Mouse (Mus musculus) neural tube, embryonic 11.5 days (tissue): ENCODE data around the gene Osbpl6. TPM values are rescaled to one million over a fixed set of nuclear protein-coding genes. Genes with fewer than 3 reads are reported as not detected.

Source experiments
- ATAC-seq: fragments of 200-750 bp; cut with Nextera tagmentation; 2 replicates; pipeline ENCODE4 v1.8.0; 2017; ENCODE audit warnings: moderate number of reproducible peaks, mild to moderate bottlenecking, moderate TSS enrichment, moderate library complexity; ENCODE audit not compliant: insufficient read depth, low FRiP score, low TSS enrichment
- DNase-seq: peaks from one replicate; pipeline ENCODE4 v3.0.0-alpha.2; 2015; ENCODE audit warnings: low spot score
- H3K27ac ChIP-seq: fragments of 300-500 bp; sonication (generic); 2 replicates; pipeline ENCODE4 v1.5.1; 2014; ENCODE audit warnings: low read depth, mild to moderate bottlenecking, low read length
- H3K27me3 ChIP-seq: fragments of 300-500 bp; sonication (generic); 2 replicates; pipeline ENCODE4 v1.6.1; 2014; ENCODE audit warnings: mild to moderate bottlenecking, low read length, mixed read lengths; ENCODE audit not compliant: control insufficient read depth, insufficient read depth
- H3K36me3 ChIP-seq: fragments of 300-500 bp; sonication (generic); 2 replicates; pipeline ENCODE4 v1.6.1; 2014; ENCODE audit warnings: mild to moderate bottlenecking, low read length, moderate library complexity, mixed read lengths; ENCODE audit not compliant: control insufficient read depth, insufficient read depth
- H3K4me1 ChIP-seq: fragments of 300-500 bp; sonication (generic); 2 replicates; pipeline ENCODE4 v1.6.1; 2014; ENCODE audit warnings: low read length, mixed read lengths; ENCODE audit not compliant: control insufficient read depth, insufficient read depth
- H3K4me2 ChIP-seq: fragments of 300-500 bp; sonication (generic); 2 replicates; pipeline ENCODE4 v1.6.1; 2014; ENCODE audit warnings: low read depth, mild to moderate bottlenecking, moderate library complexity
- H3K4me3 ChIP-seq: fragments of 300-500 bp; sonication (generic); 2 replicates; pipeline ENCODE4 v1.5.1; 2014; ENCODE audit warnings: low read depth, low read length
- H3K9ac ChIP-seq: fragments of 300-500 bp; sonication (generic); 2 replicates; pipeline ENCODE4 v1.6.1; 2014; ENCODE audit warnings: mild to moderate bottlenecking, low read length
- H3K9me3 ChIP-seq: fragments of 300-500 bp; sonication (generic); 2 replicates; pipeline ENCODE4 v1.6.1; 2016; ENCODE audit warnings: low read length; ENCODE audit not compliant: control insufficient read depth
- WGBS: fragments of 180-500 bp; shearing (Covaris S2); extraction: QIAGEN DNeasy Blood & Tissue Kit; methylation state at CpG from one replicate; pipeline ENCODE4 v1.1.7; 2014; 5-methylcytosine and 5-hydroxymethylcytosine counted together
- polyA plus RNA-seq: library from polyadenylated mRNA; unstranded; fragments of >200 nt; fragmentation: Nextera tagmentation; extraction: Ambion mirVana; gene quantifications from 2 replicates; pipeline ENCODE4 v1.2.1, GENCODE M21; 2014

Osbpl6 gene
- polyA plus RNA-seq, 1 experiment from 2014 or later: 20.3 TPM

- no peak for ATAC-seq
- 78% methylated on average over 7 of the region's 7 CpGs for WGBS
- no peaks in the 10 kb centered on the region for H3K27me3 ChIP-seq
Measured at GRCm38 (mm10) chr2:76434224-76434623, 27.9 kb downstream of the Osbpl6 start.

GRCm38 (mm10) chr2:76435667-76436239 lies 29.4 kb downstream of the Osbpl6 start:
- Histone ChIP-seq H3K4me2 (no peak overlapping the region), H3K36me3 (no peaks in the 10 kb centered on the region), H3K27me3 (no peaks in the 10 kb centered on the region), H3K4me1 (0 out of 2 replicates have a peak, but pooled peaks cover 2% of the 10 kb centered on the region), H3K4me3 (no peak overlapping the region), H3K9me3 (no peaks in the 10 kb centered on the region), H3K27ac (no peak overlapping the region), H3K9ac (no peak overlapping the region)
- 78% methylated on average over 7 of the region's 7 CpGs for WGBS
- no peak for ATAC-seq
- no peak for DNase-seq

More at GRCm38 (mm10) chr2:76434224-76434623, 27.9 kb downstream of the Osbpl6 start:
- H3K4me3 ChIP-seq: no peak overlapping the region
- 0 out of 2 replicates have a peak, but pooled peaks cover 2% of the 10 kb centered on the region for H3K4me1 ChIP-seq
- H3K4me2 ChIP-seq: no peak overlapping the region
- H3K9me3 ChIP-seq: no peaks in the 10 kb centered on the region
- H3K36me3 ChIP-seq: no peaks in the 10 kb centered on the region
- no peak overlapping the region for H3K27ac ChIP-seq
- no peak for DNase-seq
- no peak overlapping the region for H3K9ac ChIP-seq

- no peaks in the 10 kb centered on the region for H3K36me3 ChIP-seq
- no peak overlapping the region for H3K4me3 ChIP-seq
- DNase-seq (no peak), ATAC-seq (0 out of 2 replicates have a peak, but pooled peaks have one; percentile 21)
- H3K4me2 ChIP-seq: no peak overlapping the region
- H3K9me3 ChIP-seq: no peaks in the 10 kb centered on the region
- H3K27ac ChIP-seq: no peak overlapping the region
- peaks cover 7% of the 10 kb centered on the region; the same call in 1 of the 2 replicates for H3K4me1 ChIP-seq
- 64% methylated on average over 2 of the region's 2 CpGs for WGBS
- no peaks in the 10 kb centered on the region for H3K27me3 ChIP-seq
- no peak overlapping the region for H3K9ac ChIP-seq
Measured at GRCm38 (mm10) chr2:76437372-76437771, 31.1 kb downstream of the Osbpl6 start.

- ATAC-seq (no peak), DNase-seq (no peak)
- WGBS: 59% methylated on average over 2 of the region's 2 CpGs
- Histone ChIP-seq H3K4me1 (peaks cover 9% of the 10 kb centered on the region; the same call in 1 of the 2 replicates), H3K4me2 (no peak overlapping the region), H3K9me3 (no peaks in the 10 kb centered on the region), H3K9ac (no peak overlapping the region), H3K27me3 (no peaks in the 10 kb centered on the region), H3K4me3 (no peak overlapping the region), H3K36me3 (no peaks in the 10 kb centered on the region), H3K27ac (no peak overlapping the region)
Measured at GRCm38 (mm10) chr2:76439540-76439939, 33.2 kb downstream of the Osbpl6 start.

GRCm38 (mm10) chr2:76442086-76442485 lies 35.8 kb downstream of the Osbpl6 start:
- H3K4me3 ChIP-seq: no peak overlapping the region
- peak; percentile 63 for DNase-seq
- peak overlapping the region; percentile 66; the same call in 1 of the 2 replicates for H3K27ac ChIP-seq
- H3K4me2 ChIP-seq: no peak overlapping the region
- H3K27me3 ChIP-seq: no peaks in the 10 kb centered on the region
- WGBS: 22% methylated on average over 3 of the region's 3 CpGs
- H3K9me3 ChIP-seq: no peaks in the 10 kb centered on the region
- H3K9ac ChIP-seq: no peak overlapping the region
- no peaks in the 10 kb centered on the region for H3K36me3 ChIP-seq
- peak; percentile 81 for ATAC-seq
- H3K4me1 ChIP-seq: peaks cover 9% of the 10 kb centered on the region; the same call in 1 of the 2 replicates

GRCm38 (mm10) chr2:76449836-76450355 lies 43.6 kb downstream of the Osbpl6 start:
- 82% methylated on average over 6 of the region's 6 CpGs for WGBS
- Histone ChIP-seq H3K4me1 (no peaks in the 10 kb centered on the region), H3K4me3 (no peak overlapping the region), H3K27ac (no peak overlapping the region), H3K36me3 (no peaks in the 10 kb centered on the region), H3K27me3 (no peaks in the 10 kb centered on the region), H3K9ac (no peak overlapping the region), H3K4me2 (no peak overlapping the region), H3K9me3 (no peaks in the 10 kb centered on the region)
- DNase-seq (no peak), ATAC-seq (no peak)

- no peak overlapping the region for H3K27ac ChIP-seq
- no peak overlapping the region for H3K9ac ChIP-seq
- 95% methylated on average over 5 of the region's 5 CpGs for WGBS
- H3K36me3 ChIP-seq: no peaks in the 10 kb centered on the region
- H3K4me2 ChIP-seq: no peak overlapping the region
- H3K4me1 ChIP-seq: no peaks in the 10 kb centered on the region
- H3K27me3 ChIP-seq: no peaks in the 10 kb centered on the region
- ATAC-seq (no peak), DNase-seq (no peak)
- H3K9me3 ChIP-seq: no peaks in the 10 kb centered on the region
- no peak overlapping the region for H3K4me3 ChIP-seq
Measured at GRCm38 (mm10) chr2:76466723-76467122, 60.4 kb downstream of the Osbpl6 start.

- ATAC-seq (no peak), DNase-seq (no peak)
- H3K9ac ChIP-seq: no peak overlapping the region
- H3K9me3 ChIP-seq: no peaks in the 10 kb centered on the region
- 76% methylated on average over 8 of the region's 8 CpGs for WGBS
- no peaks in the 10 kb centered on the region for H3K4me1 ChIP-seq
- H3K4me3 ChIP-seq: no peak overlapping the region
- H3K27me3 ChIP-seq: no peaks in the 10 kb centered on the region
- no peaks in the 10 kb centered on the region for H3K36me3 ChIP-seq
- H3K4me2 ChIP-seq: no peak overlapping the region
- no peak overlapping the region for H3K27ac ChIP-seq
Measured at GRCm38 (mm10) chr2:76468204-76468603, 61.9 kb downstream of the Osbpl6 start.

- Histone ChIP-seq H3K4me3 (no peak overlapping the region), H3K9ac (no peak overlapping the region), H3K4me1 (no peaks in the 10 kb centered on the region), H3K36me3 (no peaks in the 10 kb centered on the region), H3K27ac (no peak overlapping the region), H3K4me2 (no peak overlapping the region), H3K9me3 (no peaks in the 10 kb centered on the region), H3K27me3 (no peaks in the 10 kb centered on the region)
- WGBS: 84% methylated on average over 6 of the region's 6 CpGs
- ATAC-seq: no peak
- DNase-seq: no peak
Measured at GRCm38 (mm10) chr2:76469091-76469750, 62.9 kb downstream of the Osbpl6 start.
